Mouse (Mus musculus) granulocyte monocyte progenitor cell, adult 5-6 weeks (primary cell): ENCODE measurements around the gene Ppp2r1b. TPM values are rescaled to one million over a fixed set of nuclear protein-coding genes. Genes with fewer than 3 reads are reported as not detected.

ENCODE experiments used
- ATAC-seq: replicated peaks from 2 replicates; pipeline ENCODE4 v1.8.0; 2016; ENCODE audit warnings: mild to moderate bottlenecking, moderate TSS enrichment, inconsistent platforms; ENCODE audit not compliant: poor library complexity, severe bottlenecking
- total RNA-seq, 2 experiments: library from RNA; stranded (forward) in 1 of 2; stranded (reverse) in 1 of 2; fragments of 200-712, 200-1000 nt in 1 of 2; fragments of >200 nt in 1 of 2; fragmentation: Nextera tagmentation in 1 of 2; gene quantifications; 2 replicates each; pipeline ENCODE4 v1.2.3; 2014 to 2017

Ppp2r1b gene
- total RNA-seq, 2 experiments from 2014 or later: 37.3 to 42.8 TPM

DNA sequence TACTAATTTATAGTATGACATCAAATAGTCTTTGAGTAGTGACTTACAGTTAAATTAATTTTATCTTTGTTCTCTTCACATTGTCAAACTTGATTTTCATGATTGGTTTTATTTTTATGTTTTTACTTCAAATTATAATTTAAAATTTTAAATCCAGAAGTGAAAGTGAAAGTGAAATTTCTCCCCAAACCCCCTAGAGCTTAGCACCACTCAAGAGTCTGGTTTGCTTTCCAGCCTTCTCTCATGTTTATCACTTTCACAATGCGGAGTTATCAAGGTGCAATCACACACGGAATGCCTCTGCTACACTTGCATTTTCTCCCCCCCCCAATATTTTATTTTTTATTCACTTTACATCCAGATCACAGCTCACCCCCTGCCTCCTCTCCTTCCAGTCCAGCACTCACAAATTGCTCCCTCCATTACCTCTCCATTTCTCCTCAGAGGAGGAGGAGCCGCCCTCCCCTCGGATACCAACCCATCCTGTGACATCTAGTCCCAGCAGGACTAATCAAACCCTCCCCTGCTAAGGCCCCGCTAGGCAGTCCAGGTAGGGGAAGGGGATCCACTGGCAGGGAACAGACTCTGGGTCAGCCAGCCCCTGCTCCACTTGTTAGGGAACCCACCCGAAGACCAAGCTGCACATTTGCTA, 59.2 kb downstream of the Ppp2r1b start:
- peak; percentile 31; the same call in 1 of the 2 replicates for ATAC-seq

DNA sequence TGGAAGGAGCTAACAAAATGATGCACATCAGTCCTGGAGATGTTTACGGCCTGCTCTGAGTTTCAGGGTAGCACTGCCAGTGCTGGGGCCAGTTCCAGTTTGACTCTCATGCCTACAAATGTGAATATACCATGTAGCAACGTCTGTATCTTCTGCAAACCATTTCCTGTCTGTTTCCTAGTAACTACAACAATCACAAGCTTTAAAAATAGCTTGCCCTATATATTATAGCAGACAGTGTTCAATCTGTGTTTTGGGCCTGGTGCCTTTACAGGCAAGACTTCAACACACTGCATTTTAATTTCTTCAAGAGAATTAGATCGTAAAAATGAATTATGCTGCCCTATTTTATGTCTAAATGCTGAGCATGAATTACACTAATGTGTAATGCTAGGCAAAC, 60.2 kb downstream of the Ppp2r1b start:
- ATAC-seq: peak; percentile 63

DNA sequence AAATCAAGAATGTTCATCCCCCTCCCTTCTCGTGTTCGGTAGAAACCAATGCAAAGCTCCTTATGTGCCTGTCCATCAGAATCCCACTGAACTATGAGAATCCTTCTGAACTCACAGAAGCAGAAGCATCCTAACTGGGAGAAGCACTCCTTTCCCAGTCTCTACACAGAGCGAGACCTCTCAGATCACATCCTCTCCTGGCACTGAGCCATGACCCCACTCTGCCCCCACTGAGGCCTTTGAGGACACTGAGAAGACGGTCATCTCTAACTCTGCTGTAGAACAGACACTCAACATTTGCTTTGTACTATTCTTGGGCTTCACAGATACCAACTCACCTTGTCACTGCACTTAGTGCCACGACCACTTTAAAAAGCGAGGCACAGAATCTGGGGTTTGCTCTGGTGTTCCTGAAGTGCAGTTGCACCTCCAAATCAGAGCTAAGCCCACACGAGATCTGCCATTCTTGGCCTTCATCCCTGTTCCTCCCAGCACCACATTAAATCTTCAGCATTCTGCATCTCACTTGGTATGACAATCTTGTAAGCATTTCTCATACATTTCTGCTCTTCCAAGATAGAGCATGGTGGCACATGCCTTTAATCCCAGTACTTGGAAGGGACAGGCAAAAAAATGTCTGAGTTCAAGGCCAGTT, 66.9 kb downstream of the Ppp2r1b start:
- ATAC-seq: no peak

DNA sequence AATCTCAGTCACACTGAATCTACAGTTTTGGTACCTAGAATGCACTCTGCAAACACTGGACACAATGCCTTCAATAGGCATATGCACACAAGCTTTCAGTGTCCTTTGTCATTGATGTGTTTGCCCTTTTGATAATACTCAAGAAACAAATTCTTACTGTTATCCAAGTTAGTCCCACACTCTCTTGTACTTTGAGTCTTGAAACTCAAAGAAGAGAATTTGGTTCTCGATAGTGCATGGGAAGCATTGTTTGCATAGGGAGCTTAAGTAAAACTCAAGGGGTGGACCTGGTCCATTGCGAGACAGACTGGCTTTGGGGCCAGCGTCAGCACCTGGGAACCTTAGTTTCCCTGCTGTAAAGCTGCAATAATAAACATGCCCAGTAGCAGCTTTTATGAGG, 73.0 kb downstream of the Ppp2r1b start:
- no peak for ATAC-seq

DNA sequence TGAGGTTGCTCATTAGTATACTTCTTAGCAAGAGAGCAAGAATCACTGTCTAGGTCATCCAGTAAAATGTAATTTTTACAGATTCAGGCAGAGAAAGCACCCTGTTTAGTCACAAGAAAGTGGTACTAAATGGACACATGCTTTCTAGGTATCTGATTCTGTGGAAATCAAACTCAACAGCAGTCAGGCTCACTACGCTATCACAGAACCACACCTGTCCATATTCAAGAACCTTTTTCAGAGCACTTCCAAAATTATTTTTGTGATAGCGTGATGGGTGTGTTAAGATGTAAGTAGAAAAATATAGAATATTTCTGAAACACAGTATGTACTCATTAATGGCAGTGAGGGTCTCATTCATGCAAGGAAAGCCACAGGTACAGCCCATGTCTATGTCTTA, 74.5 kb downstream of the Ppp2r1b start:
- no peak for ATAC-seq

DNA sequence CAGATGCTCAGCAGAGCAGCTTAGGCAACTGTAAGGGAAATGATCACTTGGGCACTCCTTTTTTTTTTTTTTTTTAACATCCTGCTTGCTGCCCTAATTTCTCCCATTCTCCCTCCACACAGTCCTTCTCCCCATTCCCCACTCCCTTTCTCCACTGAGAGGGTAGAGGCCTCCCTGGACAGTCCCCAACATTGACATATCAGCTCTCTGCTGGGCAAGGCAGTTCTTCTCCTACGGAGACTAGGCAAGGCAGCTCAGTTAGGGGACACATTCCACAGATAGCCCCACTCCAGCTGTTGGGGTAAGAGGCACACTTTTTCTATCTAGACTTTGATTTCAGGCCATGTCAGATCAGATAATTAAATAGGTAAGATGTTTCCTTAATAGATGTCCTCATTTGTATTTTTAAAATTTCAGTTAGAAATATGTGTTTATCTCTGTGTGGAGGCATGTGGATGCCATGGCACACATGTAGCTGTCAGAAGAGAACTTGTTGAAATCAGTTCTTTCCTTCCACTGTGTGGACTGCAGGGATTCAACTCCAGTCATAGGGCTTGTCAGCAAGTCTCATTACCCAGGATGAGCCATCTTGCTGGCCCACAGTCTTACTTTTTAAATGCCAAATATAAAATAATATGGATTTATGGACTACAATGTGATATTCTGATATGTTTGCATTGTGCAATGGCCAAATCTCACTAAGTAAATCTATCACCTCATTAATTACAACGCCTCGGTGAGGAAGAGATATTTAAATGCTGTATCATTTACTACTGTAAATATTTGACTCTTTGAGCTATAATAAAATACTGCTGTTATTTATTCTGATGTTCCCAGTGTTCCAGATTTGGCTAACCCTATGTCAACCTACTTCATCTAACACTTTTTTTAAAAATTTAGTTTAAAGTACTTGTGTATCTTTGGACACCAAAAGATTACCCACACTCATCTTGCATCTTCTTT, 76.1 kb downstream of the Ppp2r1b start:
- no peak for ATAC-seq

DNA sequence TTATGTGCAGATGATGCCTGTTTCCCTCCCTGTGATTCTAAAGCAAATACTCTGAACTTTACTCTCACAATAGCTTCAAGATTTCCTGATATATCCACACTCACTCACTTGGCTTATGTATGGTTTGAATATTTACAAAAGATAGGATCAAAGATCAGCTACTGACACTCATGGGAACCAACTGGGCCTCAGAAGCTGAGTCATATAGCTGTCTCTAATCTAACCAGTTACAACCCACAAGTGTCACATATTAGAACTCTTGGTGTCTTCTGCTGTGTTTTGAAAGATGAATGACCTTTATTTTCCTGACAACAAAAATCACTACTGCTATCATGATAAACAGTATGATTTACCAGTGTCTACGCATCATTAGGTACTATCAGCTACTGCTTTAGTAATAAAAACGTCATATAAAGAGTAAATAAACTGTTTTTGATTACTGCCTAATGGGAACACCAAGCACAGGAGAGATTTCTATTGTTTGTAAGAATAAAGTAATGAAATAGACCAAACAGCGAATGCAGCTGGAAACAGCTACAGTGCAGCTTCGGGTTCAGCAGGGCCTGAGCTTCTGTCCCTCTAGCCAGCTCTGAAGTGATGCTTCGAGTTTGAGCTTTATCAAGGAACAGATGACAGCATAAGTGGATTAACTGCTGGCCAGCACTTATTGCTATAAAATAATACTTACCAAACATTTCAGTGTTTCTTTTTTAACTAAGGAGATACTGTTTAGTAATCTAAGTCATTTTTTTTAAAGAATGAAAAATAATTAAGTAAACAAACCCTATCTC, 77.5 kb downstream of the Ppp2r1b start:
- no peak for ATAC-seq

DNA sequence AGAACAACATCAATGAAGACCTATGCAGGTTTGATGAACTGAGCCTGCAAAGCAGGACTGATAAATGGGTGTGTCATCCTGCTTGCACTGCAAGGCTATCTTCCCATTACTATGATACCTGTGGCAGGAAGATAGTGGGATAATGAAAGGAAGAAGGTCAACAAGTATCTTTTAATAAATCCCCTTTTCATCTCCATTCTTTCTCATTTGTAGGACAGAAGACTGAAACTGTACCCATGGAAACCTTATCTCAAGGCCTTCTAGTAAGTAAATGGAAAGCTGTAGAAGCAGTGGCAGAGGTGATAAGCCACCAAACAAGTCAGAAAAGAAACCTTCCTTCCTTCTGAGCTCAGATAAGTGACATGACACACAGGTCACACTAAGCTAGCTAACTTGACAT, 79.4 kb downstream of the Ppp2r1b start:
- no peak for ATAC-seq

DNA sequence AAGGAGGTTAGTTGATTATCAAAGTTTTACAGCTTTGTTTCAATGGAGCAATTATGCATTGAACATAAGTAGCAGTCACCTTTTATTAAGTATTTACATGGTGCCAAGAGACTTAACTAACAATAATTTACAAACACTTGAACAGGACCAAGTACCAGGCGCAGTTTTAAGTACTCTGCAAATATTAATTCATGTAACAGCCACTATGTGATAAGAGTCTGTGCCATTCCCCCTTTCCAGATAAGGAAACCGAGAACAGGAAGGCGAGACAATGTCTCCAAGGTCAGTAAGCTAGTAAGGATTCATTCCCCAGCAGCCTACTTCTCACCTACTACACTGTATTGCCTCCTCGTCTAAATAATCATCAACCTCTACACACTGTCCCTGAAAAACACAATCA, 80.7 kb downstream of the Ppp2r1b start:
- ATAC-seq: no peak

DNA sequence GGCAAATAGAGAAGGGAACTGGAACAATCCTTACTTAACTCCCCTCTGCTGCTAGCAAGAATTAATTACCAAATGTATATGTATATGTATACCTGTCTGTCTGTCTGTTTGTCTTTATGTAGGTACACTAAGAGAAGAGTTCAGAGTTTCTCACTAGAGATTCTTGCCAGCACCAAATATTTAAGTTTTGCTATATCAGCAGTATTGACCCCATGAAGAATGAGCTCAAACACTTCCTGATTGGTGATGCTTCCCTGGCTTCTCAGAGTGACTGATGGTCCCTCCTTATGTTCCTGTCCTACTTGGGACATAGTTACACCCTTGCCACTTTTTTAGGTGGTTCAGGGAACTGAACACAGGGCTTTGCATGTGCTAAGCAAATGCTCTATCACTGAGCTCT, 84.9 kb downstream of the Ppp2r1b start:
- ATAC-seq: no peak

DNA sequence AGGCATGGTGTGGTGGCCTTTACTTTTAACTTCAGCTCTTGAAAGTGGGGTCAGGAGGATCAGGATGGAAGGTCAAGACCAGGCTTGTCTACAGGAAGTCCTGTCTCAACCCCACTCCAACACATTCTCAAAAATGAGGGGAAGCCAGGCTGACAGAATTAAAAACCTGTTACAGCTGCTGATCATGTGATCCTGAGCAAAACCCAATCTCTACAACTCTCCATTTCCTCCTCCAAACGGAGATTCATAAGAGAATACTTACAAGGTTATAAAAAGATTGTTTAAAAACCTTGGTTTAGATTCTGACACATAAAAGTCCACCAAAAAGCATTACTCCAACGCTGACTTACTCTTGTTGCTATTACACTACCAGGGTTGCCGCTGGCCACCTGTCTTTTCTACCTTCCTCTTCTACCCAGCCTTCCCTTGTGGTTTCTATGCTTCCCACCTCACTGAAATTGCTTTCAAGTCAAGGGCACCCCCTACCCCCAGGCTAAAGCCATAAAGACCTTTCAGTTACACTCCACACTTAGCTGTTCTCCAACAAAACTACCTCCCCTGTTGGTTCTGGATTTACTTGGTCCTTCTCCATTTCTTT, 96.8 kb downstream of the Ppp2r1b start:
- 0 out of 2 replicates have a peak, but pooled peaks have one; percentile 15 for ATAC-seq

DNA sequence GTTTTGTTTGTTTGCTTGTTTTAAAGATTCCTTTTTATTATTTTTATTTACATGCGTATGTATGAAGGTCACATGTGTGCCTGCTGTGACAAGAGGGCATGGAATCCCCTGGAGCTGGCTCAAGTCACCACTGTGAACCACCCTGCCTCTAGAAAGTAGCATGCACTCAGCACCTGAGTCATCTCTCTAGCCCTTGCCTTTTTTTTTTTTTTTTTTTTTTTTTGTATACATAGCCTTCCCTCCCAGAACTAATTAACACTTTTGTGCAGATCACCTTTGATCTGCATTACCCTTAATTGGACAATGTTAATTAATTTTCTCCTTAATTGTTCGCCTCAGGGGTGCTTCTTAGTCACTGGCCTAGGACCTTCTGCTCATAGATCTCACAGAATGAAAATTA, 97.6 kb downstream of the Ppp2r1b start:
- no peak for ATAC-seq

Other genes with a start within 250 kb of the Ppp2r1b start
- gene Sdhd, start 241.5 kb upstream of the Ppp2r1b start, total RNA-seq (2014; fragmentation: Nextera tagmentation): 172 and 230 TPM in 2 replicates
- 178 and 221 TPM in 2 replicates for gene Sdhd, start 241.5 kb upstream of the Ppp2r1b start, total RNA-seq (2017)
- 134 and 159 TPM in 2 replicates for gene Timm8b, start 241.4 kb upstream of the Ppp2r1b start, total RNA-seq (2014; fragmentation: Nextera tagmentation)
- 238 and 258 TPM in 2 replicates for gene Timm8b, start 241.4 kb upstream of the Ppp2r1b start, total RNA-seq (2017)
- 0.41 and 1.5 TPM in 2 replicates for gene Pih1d2, start 228.0 kb upstream of the Ppp2r1b start, total RNA-seq (2014; fragmentation: Nextera tagmentation)
- gene Pih1d2, start 228.0 kb upstream of the Ppp2r1b start, total RNA-seq (2017): 0.41 and 7.5 TPM in 2 replicates
- 26.3 and 29.6 TPM in 2 replicates for gene Nkapd1, start 227.8 kb upstream of the Ppp2r1b start, total RNA-seq (2014; fragmentation: Nextera tagmentation)
- 36.4 and 43.9 TPM in 2 replicates for gene Nkapd1, start 227.8 kb upstream of the Ppp2r1b start, total RNA-seq (2017)
- 33.9 and 61.3 TPM in 2 replicates for gene Dlat, start 185.5 kb upstream of the Ppp2r1b start, total RNA-seq (2014; fragmentation: Nextera tagmentation)
- 30.4 and 48.5 TPM in 2 replicates for gene Dlat, start 185.5 kb upstream of the Ppp2r1b start, total RNA-seq (2017)
- 0.11 and 0.82 TPM in 2 replicates for gene Dixdc1, start 105.8 kb upstream of the Ppp2r1b start, total RNA-seq (2014; fragmentation: Nextera tagmentation)
- gene Dixdc1, start 105.8 kb upstream of the Ppp2r1b start, total RNA-seq (2017): 0.10 and 0.39 TPM in 2 replicates
- gene 2310030G06Rik, start 98.8 kb upstream of the Ppp2r1b start, total RNA-seq (2014; fragmentation: Nextera tagmentation): not detected in 2 replicates
- gene 2310030G06Rik, start 98.8 kb upstream of the Ppp2r1b start, total RNA-seq (2017): not detected in 2 replicates
- gene Cryab, start 94.0 kb upstream of the Ppp2r1b start, total RNA-seq (2014; fragmentation: Nextera tagmentation): 1.6 TPM in 1 of 2 replicates, not detected in the other
- gene Cryab, start 94.0 kb upstream of the Ppp2r1b start, total RNA-seq (2017): 2.5 TPM in 1 of 2 replicates, not detected in the other
- gene Hspb2, start 92.9 kb upstream of the Ppp2r1b start, total RNA-seq (2014; fragmentation: Nextera tagmentation): not detected in 2 replicates
- not detected in 2 replicates for gene Hspb2, start 92.9 kb upstream of the Ppp2r1b start, total RNA-seq (2017)
- gene Fdxacb1, start 77.1 kb upstream of the Ppp2r1b start, total RNA-seq (2014; fragmentation: Nextera tagmentation): 9.8 and 14.9 TPM in 2 replicates
- 6.3 and 7.1 TPM in 2 replicates for gene Fdxacb1, start 77.1 kb upstream of the Ppp2r1b start, total RNA-seq (2017)
- gene Alg9, start 70.3 kb upstream of the Ppp2r1b start, total RNA-seq (2014; fragmentation: Nextera tagmentation): 25.1 and 30.7 TPM in 2 replicates
- gene Alg9, start 70.3 kb upstream of the Ppp2r1b start, total RNA-seq (2017): 22.7 TPM in 2 replicates
- 19.9 and 22.7 TPM in 2 replicates for gene 1110032A03Rik, start 69.8 kb upstream of the Ppp2r1b start, total RNA-seq (2014; fragmentation: Nextera tagmentation)
- gene 1110032A03Rik, start 69.8 kb upstream of the Ppp2r1b start, total RNA-seq (2017): 11.2 and 16.3 TPM in 2 replicates
- 42.5 and 55.4 TPM in 2 replicates for gene Sik2, start 163.8 kb downstream of the Ppp2r1b start, total RNA-seq (2014; fragmentation: Nextera tagmentation)
- 15.5 and 17.5 TPM in 2 replicates for gene Sik2, start 163.8 kb downstream of the Ppp2r1b start, total RNA-seq (2017)
- not detected in 2 replicates for gene Btg4, start 215.6 kb downstream of the Ppp2r1b start, total RNA-seq (2014; fragmentation: Nextera tagmentation)
- not detected in 2 replicates for gene Btg4, start 215.6 kb downstream of the Ppp2r1b start, total RNA-seq (2017)
- gene Layn, start 231.8 kb downstream of the Ppp2r1b start, total RNA-seq (2014; fragmentation: Nextera tagmentation): 5.2 and 12.4 TPM in 2 replicates
- 17.6 and 35.0 TPM in 2 replicates for gene Layn, start 231.8 kb downstream of the Ppp2r1b start, total RNA-seq (2017)